Mouse (Mus musculus) heart, adult 2 months (tissue): ENCODE results near the gene Acot1.
"Not testable (repeated sequence)": the region's sequence is repeated elsewhere in the genome, so short reads cannot be mapped to it uniquely, and the experiment has no call there.

ENCODE experiments used
- CTCF ChIP-seq: fragments of 200-600 bp; IDR thresholded peaks from 2 replicates; pipeline ENCODE4 v1.8.1; 2022; ENCODE audit warnings: antibody characterized with exemption, mild to moderate bottlenecking, moderate library complexity
- POLR2A ChIP-seq: fragments of 200-500 bp; IDR thresholded peaks from 2 replicates; pipeline ENCODE4 v1.6.1; 2011; ENCODE audit warnings: mild to moderate bottlenecking, low read depth, low read length, control low read depth; ENCODE audit not compliant: insufficient read depth

DNA sequence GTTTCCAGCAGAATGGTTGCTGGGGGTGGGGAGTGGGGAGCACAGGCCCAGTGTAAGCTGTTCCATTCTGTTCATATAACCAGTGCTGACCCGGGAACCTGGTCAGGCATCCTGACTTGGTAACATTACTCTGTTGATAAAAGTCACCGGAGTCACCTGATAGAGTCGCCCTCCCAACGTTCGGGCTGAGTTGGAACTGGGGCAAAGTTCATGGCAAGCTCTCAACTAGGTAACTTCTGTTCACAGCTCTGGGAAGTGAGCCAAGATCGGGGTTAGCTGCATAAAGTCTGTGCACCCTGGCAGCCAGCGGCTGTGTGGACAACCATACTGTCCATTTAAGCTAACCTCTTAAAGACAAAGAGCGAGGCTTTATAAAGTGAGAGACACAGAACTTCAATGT, 10.1 kb upstream of the Acot1 start:
- not testable (repeated sequence) for TF ChIP-seq CTCF, POLR2A
